In the genomic region with DNA sequence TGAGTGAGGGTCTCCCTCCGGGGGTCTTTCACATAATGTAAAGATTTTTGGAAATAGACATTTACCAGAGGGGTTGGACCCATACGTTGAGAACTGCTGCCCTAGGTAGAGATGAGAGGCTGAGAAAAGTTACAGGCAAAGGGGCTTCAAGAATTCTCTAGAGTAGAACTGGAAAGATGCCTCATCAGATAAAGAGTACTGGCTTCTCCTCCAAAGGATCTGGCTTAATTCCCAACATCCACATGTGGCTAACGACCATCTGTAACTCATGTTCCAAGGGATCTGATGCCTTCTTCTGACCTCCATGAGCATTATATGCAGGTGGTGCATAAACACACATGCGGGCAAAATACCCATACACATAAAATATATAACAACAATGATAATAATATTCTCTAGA, we compare ENCODE assay signal across 43 mouse cellular contexts. TPM values are rescaled to one million over a fixed set of nuclear protein-coding genes. Genes with fewer than 3 reads are reported as not detected.
"Had no signal": no experiment of that assay in that cellular context is flagged by ENCODE, and none has a peak within 500 bp of the region (broad histone marks: within the 10 kb centered on the region; RNA-seq: fewer than 3 reads in every experiment).

No protein-coding gene starts in this region.

- H3K4me2 ChIP-seq: limb, embryonic 12.5 days; limb, embryonic 13.5 days; limb, embryonic 15.5 days; liver, embryonic 11.5 days; liver, embryonic 13.5 days; liver, embryonic 15.5 days; lung, embryonic 14.5 days; lung, embryonic 15.5 days; midbrain, embryonic 11.5 days; midbrain, embryonic 12.5 days; midbrain, embryonic 13.5 days; midbrain, embryonic 15.5 days; neural tube, embryonic 12.5 days had no signal

- H3K4me1 ChIP-seq: limb, embryonic 10.5 days; limb, embryonic 12.5 days; limb, embryonic 13.5 days; limb, embryonic 15.5 days; liver, embryonic 13.5 days; liver, embryonic 15.5 days; lung, embryonic 15.5 days; megakaryocyte, embryonic 14.5 days; midbrain, embryonic 10.5 days; midbrain, embryonic 12.5 days; midbrain, embryonic 13.5 days; midbrain, embryonic 15.5 days; neural tube, embryonic 12.5 days had no signal

- H3K27me3 ChIP-seq: limb, embryonic 12.5 days; limb, embryonic 13.5 days; limb, embryonic 15.5 days; liver, embryonic 13.5 days; liver, embryonic 15.5 days; lung, embryonic 15.5 days; megakaryocyte, embryonic 14.5 days; midbrain, embryonic 12.5 days; midbrain, embryonic 13.5 days; midbrain, embryonic 15.5 days; neural tube, embryonic 12.5 days had no signal

- H3K27ac ChIP-seq: limb, embryonic 10.5 days; limb, embryonic 12.5 days; limb, embryonic 13.5 days; limb, embryonic 15.5 days; liver, embryonic 13.5 days; liver, embryonic 14.5 days; liver, embryonic 15.5 days; lung, embryonic 15.5 days; macrophage; midbrain, embryonic 10.5 days; midbrain, embryonic 12.5 days; midbrain, embryonic 13.5 days; midbrain, embryonic 15.5 days; neural tube, embryonic 12.5 days had no signal

- DNase-seq: left cerebral cortex, postnatal 4 days; liver; liver, embryonic 13.5 days; liver, postnatal 0 days; lung, adult 18-20 months; lung, adult 2 months; lung, embryonic 14.5 days; lung, postnatal 10 days; lung, postnatal 14 days; lung, postnatal 36 days; lung, postnatal 4 days; midbrain, embryonic 14.5 days had no signal

- H3K4me3 ChIP-seq: limb, embryonic 10.5 days; limb, embryonic 12.5 days; limb, embryonic 13.5 days; limb, embryonic 15.5 days; liver, embryonic 13.5 days; liver, embryonic 15.5 days; lung, embryonic 15.5 days; megakaryocyte, embryonic 14.5 days; midbrain, embryonic 10.5 days; midbrain, embryonic 12.5 days; midbrain, embryonic 13.5 days; midbrain, embryonic 15.5 days; myocyte; neural tube, embryonic 12.5 days had no signal

- H3K9ac ChIP-seq: limb, embryonic 12.5 days; limb, embryonic 13.5 days; limb, embryonic 15.5 days; liver, embryonic 13.5 days; liver, embryonic 14.5 days; liver, embryonic 15.5 days; liver, postnatal 0 days; lung, embryonic 14.5 days; lung, embryonic 15.5 days; midbrain, embryonic 12.5 days; midbrain, embryonic 13.5 days; midbrain, embryonic 15.5 days; neural tube, embryonic 12.5 days had no signal

- ATAC-seq: liver, postnatal 0 days; lung, postnatal 0 days; midbrain, embryonic 13.5 days; midbrain, embryonic 15.5 days; midbrain, embryonic 16.5 days had no signal

- H3K9me3 ChIP-seq: limb, embryonic 15.5 days had no signal

RNA-seq across cellular contexts. Expression of gene Gm35549, which starts 11.8 kb away (rescaled TPM):
- total RNA-seq: left cerebral cortex, adult 8-10 months; left cerebral cortex, postnatal 10 days; left cerebral cortex, postnatal 14 days; left cerebral cortex, postnatal 25 days; left cerebral cortex, postnatal 36 days; left cerebral cortex, postnatal 4 days; megakaryocyte progenitor cell, adult 5-6 weeks; megakaryocyte, adult 5-6 weeks; megakaryocyte-erythroid progenitor cell, adult 5-6 weeks; midbrain, postnatal 0 days; monocyte, adult 5-6 weeks had no signal
- polyA plus RNA-seq: limb, embryonic 11.5 days; liver, embryonic 11.5 days; liver, embryonic 13.5 days; liver, embryonic 14.5 days; liver, embryonic 15.5 days; liver, embryonic 16.5 days; liver, postnatal 0 days; lung, adult 2 months; macrophage; midbrain, embryonic 10.5 days; midbrain, embryonic 16.5 days had no signal
